Mouse (Mus musculus) large intestine, adult 2 months (tissue): ENCODE measurements around the gene Hfm1. TPM values are rescaled to one million over a fixed set of nuclear protein-coding genes. Genes with fewer than 3 reads are reported as not detected.

ENCODE experiments used
- DNase-seq: peaks from one replicate; pipeline ENCODE4 v3.0.0-alpha.2; 2012; ENCODE audit warnings: low read depth, low spot score
- WGBS: fragments of 180-500 bp; shearing (Covaris S2); methylation state at CpG from one replicate; pipeline ENCODE4 v1.1.7; 2018; 5-methylcytosine and 5-hydroxymethylcytosine counted together
- polyA plus RNA-seq: library from polyadenylated mRNA; depleted of rRNA; stranded (reverse); fragments of >200 nt; gene quantifications from 2 replicates; pipeline ENCODE4 v1.2.3, GENCODE M21; 2012; rRNA removed

The Hfm1 gene
- polyA plus RNA-seq = not detected in 2 replicates

GRCm38 (mm10) chr5:106925488-106926368 is at the start of gene Hfm1:
Gene Hfm1 (minus strand): TSS chr5:106926321.
- WGBS = 5% methylated on average over 69 of the region's 76 CpGs
- DNase-seq = no peak

- no peak for DNase-seq
- WGBS = 83% methylated on average over 7 of the region's 7 CpGs
These were observed 47.8 kb upstream of the Hfm1 start for GRCm38 (mm10) chr5:106973883-106974282.

DNA sequence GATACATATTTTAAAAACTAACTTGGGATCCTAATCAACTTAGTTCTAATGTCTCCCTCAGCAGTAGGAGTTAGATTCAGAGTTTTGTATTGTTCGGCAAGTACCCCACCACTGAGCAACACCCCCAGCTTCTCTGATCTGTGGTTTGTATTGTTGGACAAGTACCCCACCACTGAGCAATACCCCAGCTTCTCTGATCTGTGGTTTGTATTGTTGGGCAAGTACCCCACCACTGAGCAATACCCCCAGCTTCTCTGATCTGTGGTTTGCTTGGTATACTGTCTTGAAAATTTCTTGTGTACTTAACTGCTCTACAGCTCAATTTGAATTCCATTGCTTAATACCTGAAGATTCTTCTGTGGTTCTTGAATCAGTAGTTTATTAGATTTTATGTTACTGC is 41.5 kb upstream of the Hfm1 start:
- DNase-seq = no peak
- WGBS = 100% methylated on average over 1 of the region's 1 CpGs

DNA sequence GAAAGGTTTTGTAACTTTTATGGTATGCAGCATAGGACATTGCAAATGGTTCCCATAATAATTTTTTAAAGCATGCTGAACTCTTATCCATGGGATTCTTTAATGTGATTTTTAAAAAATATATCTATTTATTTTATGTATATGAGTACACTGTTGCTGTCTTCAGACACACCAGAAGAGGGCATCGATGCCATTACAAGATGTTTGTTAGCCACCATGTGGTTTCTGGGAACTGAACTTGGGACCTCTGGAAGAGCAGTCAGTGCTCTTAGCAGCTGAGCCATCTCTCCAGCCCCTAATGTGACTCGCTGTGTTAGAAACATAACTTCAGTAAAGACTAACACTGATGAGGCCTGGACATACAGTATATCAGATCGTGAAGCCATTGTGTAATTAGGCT is 40.3 kb upstream of the Hfm1 start:
- WGBS = 80% methylated on average over 3 of the region's 3 CpGs
- no peak for DNase-seq

GRCm38 (mm10) chr5:106964513-106965014 is 38.4 kb upstream of the Hfm1 start:
- peak; percentile 33 for DNase-seq

DNA sequence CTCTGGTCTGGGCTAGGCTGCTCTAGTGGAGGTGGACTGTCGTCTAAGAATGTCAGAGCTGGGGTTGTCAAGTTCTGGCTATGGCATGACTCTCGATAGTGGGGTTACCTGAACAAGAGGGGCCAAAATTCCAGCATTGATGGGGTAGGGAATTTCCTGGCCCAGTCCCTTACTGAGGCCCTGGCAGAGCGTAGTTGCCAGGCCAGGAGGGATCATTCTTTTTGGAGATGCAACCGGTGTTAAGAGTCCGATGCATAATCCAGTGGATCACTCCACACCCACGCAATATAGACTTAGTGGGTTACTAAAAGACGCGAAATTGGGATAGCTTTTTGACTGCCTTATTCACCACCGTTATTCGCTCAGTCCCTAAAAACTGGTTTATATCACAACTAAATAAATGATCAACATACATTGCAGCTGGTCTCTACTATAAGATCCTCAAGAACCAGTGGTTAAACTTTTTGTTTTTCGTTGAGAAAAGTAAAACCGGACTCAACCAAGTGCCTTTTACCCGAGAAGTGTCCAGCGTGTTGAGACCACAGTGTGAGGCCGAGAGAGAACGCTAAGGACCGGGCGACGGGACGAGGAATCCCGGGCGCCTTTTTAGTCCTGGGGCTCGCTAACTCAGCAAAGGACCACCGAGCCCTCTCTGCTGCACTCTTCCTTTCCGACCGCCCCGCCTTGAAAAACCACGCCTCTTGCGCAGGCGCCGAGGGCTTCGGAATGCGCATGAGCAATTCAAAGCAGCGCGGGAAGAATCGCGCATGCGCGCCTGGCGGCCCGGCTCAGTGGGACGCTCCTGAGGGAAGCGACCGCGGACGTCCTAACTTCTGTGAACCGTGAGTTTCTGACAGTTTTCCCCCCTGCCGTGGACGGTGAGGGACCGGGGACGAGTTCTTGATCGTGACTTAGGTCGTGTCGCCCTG is 37.7 kb upstream of the Hfm1 start, which contains the start of gene Cdc7:
TSS of gene Cdc7 (plus strand) at position 739 of the 929 bp plus-strand sequence.
- WGBS = 5% methylated on average over 54 of the region's 54 CpGs
- DNase-seq = peak; percentile 75

More at GRCm38 (mm10) chr5:106964513-106965014, 38.4 kb upstream of the Hfm1 start:
- WGBS = under 1% methylated on average over 41 of the region's 41 CpGs

DNA sequence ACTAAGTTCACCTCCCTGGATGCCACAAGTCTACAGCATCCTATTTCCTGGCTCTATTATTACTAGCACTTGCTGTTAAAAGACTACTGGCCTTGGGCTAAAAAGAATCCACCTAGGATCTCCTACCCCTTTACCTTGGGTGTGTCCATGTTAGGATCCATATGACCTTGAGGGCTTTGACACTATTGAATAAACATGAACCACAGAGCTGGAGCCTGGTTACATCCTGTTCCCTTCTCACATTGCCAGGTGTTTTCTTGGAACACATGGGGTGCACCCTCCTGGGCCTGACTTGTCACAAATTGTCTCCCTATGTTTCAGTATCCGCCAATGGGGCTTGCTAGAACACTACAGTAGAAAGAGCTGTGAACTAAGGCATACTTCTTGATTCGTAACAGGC is 34.3 kb upstream of the Hfm1 start:
- DNase-seq = no peak
- WGBS = 93% methylated on average over 2 of the region's 2 CpGs

DNA sequence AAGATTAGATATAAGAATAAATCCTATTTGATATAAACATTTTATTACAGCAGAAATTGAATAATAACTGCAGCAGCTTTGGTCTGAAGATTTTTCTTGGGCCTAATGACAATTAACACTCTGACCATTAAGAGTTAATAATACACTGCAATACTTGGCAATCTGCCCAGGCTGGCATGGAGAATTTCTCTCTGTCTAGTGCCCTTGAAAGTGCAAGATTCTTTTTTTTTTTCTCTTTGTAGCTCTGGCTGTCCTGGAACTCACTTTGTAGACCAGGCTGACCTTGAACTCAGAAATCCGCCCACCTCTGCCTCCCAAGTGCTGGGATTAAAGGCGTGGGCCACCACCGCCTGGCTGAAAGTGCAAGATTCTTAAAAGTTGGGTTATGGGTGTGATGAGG is 32.9 kb upstream of the Hfm1 start:
- 91% methylated on average over 3 of the region's 3 CpGs for WGBS
- no peak for DNase-seq

GRCm38 (mm10) chr5:106956467-106956866 is 30.3 kb upstream of the Hfm1 start:
- 71% methylated on average over 3 of the region's 3 CpGs for WGBS
- DNase-seq = no peak

- WGBS = 88% methylated on average over 6 of the region's 6 CpGs
- no peak for DNase-seq
These were observed 22.6 kb upstream of the Hfm1 start for GRCm38 (mm10) chr5:106948683-106949082.

GRCm38 (mm10) chr5:106946342-106946741 is 20.2 kb upstream of the Hfm1 start:
- WGBS = 66% methylated on average over 4 of the region's 4 CpGs
- DNase-seq = no peak

DNA sequence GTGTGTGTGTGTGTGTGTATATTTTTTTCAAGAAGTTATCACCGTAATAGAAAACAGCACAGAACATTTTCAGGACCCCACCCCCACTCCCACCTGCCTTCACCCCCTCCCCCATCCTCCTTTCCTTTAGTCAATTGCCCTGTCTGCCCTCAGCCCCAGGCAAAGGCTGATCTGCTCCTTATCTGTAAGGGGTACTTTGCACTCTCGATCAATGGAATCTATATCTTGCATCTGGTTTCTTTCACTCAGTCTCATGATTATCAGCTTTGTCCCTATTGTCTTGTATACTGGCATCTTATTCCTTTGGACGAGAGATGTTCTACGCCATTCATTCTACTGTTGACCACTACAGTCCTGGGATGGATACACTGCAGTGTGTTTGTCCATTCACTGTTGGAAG is 1.9 kb upstream of the Hfm1 start:
- 82% methylated on average over 4 of the region's 4 CpGs for WGBS

GRCm38 (mm10) chr5:106926369-106926686 is 207 bp upstream of the Hfm1 start:
- 60% methylated on average over 4 of the region's 4 CpGs for WGBS

More for the DNA sequence above, 1.9 kb upstream of the Hfm1 start:
- DNase-seq = no peak

GRCm38 (mm10) chr5:106919315-106919714 is 6.8 kb downstream of the Hfm1 start:
- no peak for DNase-seq

More at GRCm38 (mm10) chr5:106926369-106926686, 207 bp upstream of the Hfm1 start:
- DNase-seq = no peak

GRCm38 (mm10) chr5:106896879-106897278 is 29.2 kb downstream of the Hfm1 start:
- DNase-seq = no peak
- 20% methylated on average over 2 of the region's 2 CpGs for WGBS

DNA sequence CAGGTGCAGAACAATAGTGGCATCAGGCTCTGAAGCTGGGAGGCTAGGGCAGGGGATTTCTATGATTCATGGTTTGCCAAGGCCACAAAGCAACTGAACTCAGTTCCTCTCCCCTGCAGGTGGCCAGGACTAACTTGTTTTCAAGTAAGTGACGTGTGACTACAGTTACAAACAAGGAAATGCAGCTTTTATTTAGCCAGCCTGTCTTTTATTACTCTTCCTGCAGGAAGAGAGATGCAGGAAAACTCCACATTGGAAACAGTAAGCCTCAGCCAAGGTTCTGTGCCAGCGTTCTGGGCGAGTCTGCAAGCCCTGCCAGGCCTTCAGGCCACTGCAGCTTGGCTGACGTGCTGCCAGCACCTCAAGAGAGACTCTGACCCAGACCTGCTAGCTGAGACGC is 34.3 kb downstream of the Hfm1 start:
- peak; percentile 31 for DNase-seq
- 7% methylated on average over 5 of the region's 5 CpGs for WGBS

GRCm38 (mm10) chr5:106887303-106888071 is 38.6 kb downstream of the Hfm1 start:
- 43% methylated on average over 1 of the region's 1 CpGs for WGBS
- DNase-seq = no peak

DNA sequence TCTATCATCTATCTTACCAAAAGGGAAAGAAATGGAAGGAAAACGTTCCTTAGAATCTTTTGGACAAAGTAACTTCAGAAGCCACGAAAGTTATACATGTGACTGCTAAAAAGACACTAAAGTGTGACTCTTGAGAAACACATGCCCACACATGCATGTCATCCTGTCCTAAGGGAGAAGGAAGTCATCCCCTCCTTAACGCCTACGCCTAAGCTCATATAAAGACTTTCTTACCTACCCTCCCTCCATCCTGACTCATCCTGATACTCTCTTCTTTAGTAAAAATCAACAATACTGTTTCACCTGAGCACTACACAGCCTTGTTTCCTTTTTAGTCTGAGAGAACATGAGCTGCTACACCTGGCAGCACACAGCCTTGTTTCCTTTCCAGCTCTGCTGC is 40.6 kb downstream of the Hfm1 start:
- no peak for DNase-seq
- WGBS = 80% methylated on average over 4 of the region's 4 CpGs

- no peak for DNase-seq
- WGBS = 54% methylated on average over 1 of the region's 1 CpGs
These were observed 49.7 kb downstream of the Hfm1 start for GRCm38 (mm10) chr5:106876438-106876837.
